Mouse (Mus musculus) heart, postnatal 36 days (tissue): ENCODE measurements around the gene Dtx4. TPM values are rescaled to one million over a fixed set of nuclear protein-coding genes. Genes with fewer than 3 reads are reported as not detected.
A peak's percentile ranks its signal among the peaks of the same experiment; 100 is the strongest.

Experiments
- DNase-seq, 2 experiments: peaks; one replicate each; pipeline ENCODE4 v3.0.0; 2021 to 2022
- intact Hi-C: fragments of 180-260 bp; cut with DNase I; formaldehyde crosslinking; loops from one replicate; pipeline ENCODE4 v1.15.1; 2025
- total RNA-seq, 2 experiments: library from RNA; stranded (reverse); gene quantifications; 2 replicates each; pipeline ENCODE4 v1.2.3; 2021

The Dtx4 gene
- total RNA-seq, 2 experiments from 2014 or later = 6.4 to 7.8 TPM

GRCm38 (mm10) chr19:12433033-12433432, 68.2 kb downstream of the Dtx4 start:
- intact Hi-C loops = loop anchor here (2.0 to 5.0 kb wide), 2 partner anchors 34 to 69 kb away; partner anchors contain the start of gene Dtx4
- peak in 1 of 2 experiments; percentile 36 for DNase-seq

GRCm38 (mm10) chr19:12427605-12428004, 73.6 kb downstream of the Dtx4 start, which contains the start of gene Pfpl:
Gene Pfpl (plus strand): TSS chr19:12427905.
- no peak for DNase-seq
- intact Hi-C loops = no loop called here

GRCm38 (mm10) chr19:12427101-12427500, 74.2 kb downstream of the Dtx4 start:
- intact Hi-C loops = no loop called here
- no peak for DNase-seq

- intact Hi-C loops = no loop called here
- no peak for DNase-seq
Observed at GRCm38 (mm10) chr19:12421680-12422079, 79.6 kb downstream of the Dtx4 start.

- intact Hi-C loops = no loop called here
Observed at GRCm38 (mm10) chr19:12420555-12420954, 80.7 kb downstream of the Dtx4 start.

GRCm38 (mm10) chr19:12418312-12418711, 82.9 kb downstream of the Dtx4 start:
- no peak for DNase-seq
- intact Hi-C loops = no loop called here

More at GRCm38 (mm10) chr19:12420555-12420954, 80.7 kb downstream of the Dtx4 start:
- DNase-seq = no peak

- intact Hi-C loops = no loop called here
- no peak for DNase-seq
Observed at GRCm38 (mm10) chr19:12417361-12417760, 83.9 kb downstream of the Dtx4 start, which contains the start of gene Olfr1441. Gene Olfr1441 (plus strand): TSS chr19:12417433.

Other genes with a start within 250 kb of the Dtx4 start
- not detected for gene Olfr235, start 240.4 kb downstream of the Dtx4 start, total RNA-seq
- gene Olfr1434, start 221.6 kb downstream of the Dtx4 start, total RNA-seq = not detected
- not detected for gene Olfr1436, start 202.3 kb downstream of the Dtx4 start, total RNA-seq
- not detected for gene Olfr1437, start 176.4 kb downstream of the Dtx4 start, total RNA-seq
- gene Olfr1438-ps1, start 165.5 kb downstream of the Dtx4 start, total RNA-seq = not detected
- not detected for gene Olfr1440, start 114.2 kb downstream of the Dtx4 start, total RNA-seq
- not detected for gene Olfr1441, start 84.0 kb downstream of the Dtx4 start, total RNA-seq
- not detected for gene Pfpl, start 73.5 kb downstream of the Dtx4 start, total RNA-seq
- gene Mpeg1, start 40.7 kb downstream of the Dtx4 start, total RNA-seq = 10 to 100 TPM in 1 of 2 experiments, 1 to 10 TPM in 1; 8.6 to 12.2 TPM
- gene Fam111a, start 44.3 kb upstream of the Dtx4 start, total RNA-seq = 1 to 10 TPM; 5.9 to 6.9 TPM
- not detected for gene Gm4952, start 98.5 kb upstream of the Dtx4 start, total RNA-seq
- gene Glyat, start 131.9 kb upstream of the Dtx4 start, total RNA-seq = not detected
- gene Olfr1442, start 169.0 kb upstream of the Dtx4 start, total RNA-seq = not detected
- gene Olfr1443, start 176.7 kb upstream of the Dtx4 start, total RNA-seq = not detected
- not detected for gene Keg1, start 194.3 kb upstream of the Dtx4 start, total RNA-seq